Mouse (Mus musculus) hindbrain, embryonic 11.5 days (tissue): ENCODE measurements at regions not wholly inside any gene's neighbourhood (a gene's known extent, or its start where the extent isn't known, plus 50 kb on each side); places are given as distances from the start of the nearest gene placed in this dataset.
A peak's percentile ranks its signal among the peaks of the same experiment; 100 is the strongest.

Source experiments
- ATAC-seq: fragments of 200-750 bp; cut with Nextera tagmentation; 2 replicates; pipeline ENCODE4 v1.8.0; 2017; ENCODE audit warnings: mild to moderate bottlenecking, moderate TSS enrichment, moderate library complexity; ENCODE audit not compliant: low FRiP score
- DNase-seq: peaks from one replicate; pipeline ENCODE4 v3.0.0-alpha.2; 2015; ENCODE audit warnings: low spot score
- H3K27ac ChIP-seq: fragments of 300-500 bp; sonication (generic); 2 replicates; pipeline ENCODE4 v1.5.1; 2014; ENCODE audit warnings: mild to moderate bottlenecking, low read depth, low read length
- H3K27me3 ChIP-seq: fragments of 300-500 bp; sonication (generic); 2 replicates; pipeline ENCODE4 v1.6.1; 2014; ENCODE audit warnings: mild to moderate bottlenecking, low read length, moderate library complexity, mixed read lengths; ENCODE audit not compliant: control insufficient read depth, insufficient read depth
- H3K36me3 ChIP-seq: fragments of 300-500 bp; sonication (generic); 2 replicates; pipeline ENCODE4 v1.6.1; 2014; ENCODE audit warnings: mild to moderate bottlenecking, low read length, moderate library complexity, mixed read lengths; ENCODE audit not compliant: control insufficient read depth, insufficient read depth
- H3K4me1 ChIP-seq: fragments of 300-500 bp; sonication (generic); replicated peaks from 2 replicates; pipeline ENCODE4 v1.6.1; 2014; ENCODE audit warnings: low read length, mixed read lengths; ENCODE audit not compliant: control insufficient read depth, insufficient read depth
- H3K4me2 ChIP-seq: fragments of 300-500 bp; sonication (generic); replicated peaks from 2 replicates; pipeline ENCODE4 v1.6.1; 2014; ENCODE audit warnings: mild to moderate bottlenecking, low read depth, low read length
- H3K4me3 ChIP-seq: fragments of 300-500 bp; sonication (generic); 2 replicates; pipeline ENCODE4 v1.5.1; 2014; ENCODE audit warnings: low read depth, low read length
- H3K9ac ChIP-seq: fragments of 300-500 bp; sonication (generic); 2 replicates; pipeline ENCODE4 v1.6.1; 2014; ENCODE audit warnings: low read depth, low read length
- H3K9me3 ChIP-seq: fragments of 300-500 bp; sonication (generic); 2 replicates; pipeline ENCODE4 v1.6.1; 2016; ENCODE audit warnings: low read length; ENCODE audit not compliant: control insufficient read depth
- WGBS: fragments of 180-500 bp; shearing (Covaris S2); extraction: QIAGEN DNeasy Blood & Tissue Kit; methylation state at CpG from one replicate; pipeline ENCODE4 v1.1.7; 2014; 5-methylcytosine and 5-hydroxymethylcytosine counted together

DNA sequence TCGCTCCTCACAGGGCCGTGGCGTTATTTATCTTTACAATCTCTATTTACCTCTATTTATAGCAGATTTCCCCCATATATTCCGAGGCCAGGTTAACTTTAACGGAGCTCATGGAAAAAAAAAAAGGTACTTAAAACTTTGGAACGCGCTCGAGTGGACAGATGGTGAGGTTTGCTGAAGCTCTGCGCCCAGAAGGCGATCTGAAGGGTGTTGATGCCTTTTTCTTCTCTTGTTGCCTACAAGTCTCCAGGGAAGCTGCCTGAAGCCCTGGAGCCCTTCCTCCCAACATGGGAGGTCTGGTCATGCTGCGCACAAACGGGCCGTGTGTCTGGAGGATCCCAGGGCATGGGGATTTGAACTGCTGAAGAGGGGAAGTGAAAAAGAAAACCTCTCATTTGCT, 130.9 kb downstream of the Gm26897 start:
- no peak overlapping the region for H3K27ac ChIP-seq
- DNase-seq, result no peak
- no peaks in the 10 kb centered on the region for H3K27me3 ChIP-seq
- no peak overlapping the region for H3K4me3 ChIP-seq
- H3K36me3 ChIP-seq, result no peaks in the 10 kb centered on the region
- H3K4me1 ChIP-seq, result no peaks in the 10 kb centered on the region
- H3K4me2 ChIP-seq, result no peak overlapping the region
- WGBS, result 86% methylated on average over 13 of the region's 13 CpGs
- H3K9ac ChIP-seq, result no peak overlapping the region
- H3K9me3 ChIP-seq, result no peaks in the 10 kb centered on the region
- ATAC-seq, result no peak

DNA sequence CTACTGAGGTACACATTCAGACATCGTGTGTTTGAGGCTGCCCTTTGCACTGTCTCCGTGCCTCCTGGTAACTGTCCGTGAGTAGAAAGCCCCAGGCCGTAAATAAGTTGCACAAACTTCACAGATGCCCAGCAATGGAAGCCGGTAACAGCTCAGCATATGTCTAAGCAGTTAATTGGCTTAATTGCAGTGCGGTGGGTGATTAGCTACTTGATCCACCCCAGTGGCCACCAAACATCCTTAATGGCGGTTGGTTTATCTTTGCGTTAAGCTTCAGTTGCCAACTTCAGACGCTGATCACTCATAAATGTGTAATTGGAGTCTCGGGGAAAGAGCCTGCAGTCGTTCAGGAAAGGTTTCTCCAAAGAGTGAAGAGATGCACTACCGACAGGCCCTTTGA, 135.3 kb downstream of the Gm26897 start:
- no peak for ATAC-seq
- no peaks in the 10 kb centered on the region for H3K4me1 ChIP-seq
- no peak overlapping the region for H3K9ac ChIP-seq
- peaks cover 11% of the 10 kb centered on the region for H3K9me3 ChIP-seq
- no peak overlapping the region for H3K27ac ChIP-seq
- no peak overlapping the region for H3K4me3 ChIP-seq
- DNase-seq, result no peak
- no peak overlapping the region for H3K4me2 ChIP-seq
- no peaks in the 10 kb centered on the region for H3K27me3 ChIP-seq
- H3K36me3 ChIP-seq, result no peaks in the 10 kb centered on the region
- WGBS, result 85% methylated on average over 12 of the region's 12 CpGs

DNA sequence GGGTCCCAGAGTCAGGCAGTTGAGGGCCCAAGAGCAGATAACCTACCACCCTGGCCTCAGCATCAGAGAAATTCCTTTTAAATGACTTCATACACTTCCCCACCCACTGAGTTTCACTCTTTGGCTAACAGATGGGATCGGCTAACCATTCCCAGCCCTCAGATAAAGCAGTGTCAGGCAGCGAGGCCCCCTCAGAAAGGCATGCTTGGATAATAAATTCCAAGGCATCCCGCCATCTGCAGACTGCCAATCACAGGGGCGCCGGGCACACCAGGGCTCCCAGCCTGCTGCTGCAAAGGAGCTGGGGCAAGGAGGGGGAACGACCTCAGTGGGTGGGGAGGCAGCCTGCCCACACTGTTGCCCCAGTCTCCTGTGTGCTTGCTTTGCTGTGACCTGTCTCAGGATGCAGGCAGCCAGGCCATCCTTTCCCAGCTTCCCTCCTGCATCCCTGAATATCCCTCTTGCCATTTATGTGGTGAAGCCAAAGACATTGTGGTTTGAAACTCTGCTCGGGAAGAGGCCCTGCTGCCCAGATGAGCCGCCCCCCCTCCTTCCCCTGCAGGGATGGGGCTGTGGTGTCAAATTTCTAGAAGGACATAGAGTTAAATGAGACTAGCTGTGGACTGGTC, 143.6 kb downstream of the Gm26897 start:
- Histone ChIP-seq H3K36me3 (no peaks in the 10 kb centered on the region), H3K27ac (peak overlapping the region; percentile 62), H3K4me3 (no peak overlapping the region), H3K27me3 (no peaks in the 10 kb centered on the region), H3K4me1 (peaks cover 5% of the 10 kb centered on the region), H3K4me2 (no peak overlapping the region), H3K9me3 (peaks cover 2% of the 10 kb centered on the region; the same call in 1 of the 2 replicates), H3K9ac (0 out of 2 replicates have a peak overlapping the region, but pooled peaks have one; percentile 29)
- whole genome bisulfite sequencing, result 2% methylated on average over 8 of the region's 8 CpGs
- DNase-seq, result peak; percentile 60
- ATAC-seq, result peak; percentile 61

DNA sequence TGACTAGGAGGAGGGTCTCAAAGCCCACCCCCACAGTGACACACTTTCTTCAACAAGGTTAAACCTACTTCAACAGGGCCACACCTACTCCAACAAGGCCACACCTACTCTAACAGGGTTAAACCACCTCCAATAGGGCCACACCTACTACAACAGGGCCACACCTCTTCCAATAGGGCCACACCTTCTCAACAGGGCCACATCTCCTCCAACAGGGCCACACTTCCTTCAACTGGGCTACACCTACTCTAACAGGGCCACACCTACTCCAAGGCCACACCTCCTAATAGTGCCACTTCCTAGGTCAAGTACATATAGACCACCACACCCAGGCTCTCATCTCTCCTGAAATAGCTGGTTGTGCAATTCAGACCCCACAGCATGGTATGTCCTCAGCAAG, 145.3 kb downstream of the Gm26897 start:
- Histone ChIP-seq H3K9me3 (no peaks in the 10 kb centered on the region), H3K27ac (no peak overlapping the region), H3K36me3 (no peaks in the 10 kb centered on the region), H3K4me3 (no peak overlapping the region), H3K4me1 (peaks cover 5% of the 10 kb centered on the region), H3K9ac (no peak overlapping the region), H3K4me2 (no peak overlapping the region), H3K27me3 (no peaks in the 10 kb centered on the region)
- ATAC-seq (no peak), DNase-seq (no peak)

DNA sequence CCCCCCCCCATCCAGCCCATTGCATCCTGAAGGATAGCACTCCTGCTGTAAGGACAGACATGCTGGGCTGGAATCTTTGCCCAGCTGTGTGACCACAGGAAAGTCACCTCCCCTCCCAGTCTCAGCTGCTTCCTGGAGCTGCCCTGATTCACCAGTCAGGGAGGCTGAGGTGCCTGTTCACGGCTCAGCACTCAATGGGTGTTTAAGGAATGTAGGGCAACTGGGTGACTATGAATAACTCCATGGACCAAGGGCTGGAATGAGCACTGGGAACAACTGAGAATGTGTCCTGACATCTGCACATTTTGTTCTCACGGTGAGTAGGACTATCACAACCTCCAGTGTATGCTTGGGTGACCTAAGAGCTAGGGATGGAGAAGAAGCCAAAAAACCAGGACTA, 146.5 kb downstream of the Gm26897 start:
- Histone ChIP-seq H3K4me1 (peaks cover 5% of the 10 kb centered on the region), H3K27me3 (no peaks in the 10 kb centered on the region), H3K36me3 (no peaks in the 10 kb centered on the region), H3K4me3 (no peak overlapping the region), H3K9ac (no peak overlapping the region), H3K27ac (no peak overlapping the region), H3K4me2 (no peak overlapping the region), H3K9me3 (no peaks in the 10 kb centered on the region)
- 77% methylated on average over 2 of the region's 2 CpGs for WGBS
- DNase-seq, result no peak
- no peak for ATAC-seq

DNA sequence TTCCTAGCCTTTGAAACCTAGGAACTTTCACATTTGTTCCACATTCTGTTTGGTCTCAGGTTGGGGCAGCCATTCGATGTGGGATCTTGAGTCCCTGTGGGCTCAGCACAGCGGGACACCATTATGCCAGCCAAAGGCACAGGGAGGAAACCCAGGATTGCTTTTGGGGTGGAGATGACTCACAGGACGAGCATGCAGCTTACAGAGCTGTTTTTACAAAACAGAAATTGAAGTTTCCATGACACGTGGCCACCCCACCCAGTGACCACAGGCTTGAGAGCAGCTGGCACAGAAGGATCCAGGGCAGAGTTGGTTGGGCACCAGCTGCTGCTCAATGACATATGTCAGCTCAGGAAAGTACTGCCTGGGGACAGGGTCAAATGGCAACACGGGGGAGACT, 147.8 kb downstream of the Gm26897 start:
- WGBS, result 29% methylated on average over 5 of the region's 5 CpGs

DNA sequence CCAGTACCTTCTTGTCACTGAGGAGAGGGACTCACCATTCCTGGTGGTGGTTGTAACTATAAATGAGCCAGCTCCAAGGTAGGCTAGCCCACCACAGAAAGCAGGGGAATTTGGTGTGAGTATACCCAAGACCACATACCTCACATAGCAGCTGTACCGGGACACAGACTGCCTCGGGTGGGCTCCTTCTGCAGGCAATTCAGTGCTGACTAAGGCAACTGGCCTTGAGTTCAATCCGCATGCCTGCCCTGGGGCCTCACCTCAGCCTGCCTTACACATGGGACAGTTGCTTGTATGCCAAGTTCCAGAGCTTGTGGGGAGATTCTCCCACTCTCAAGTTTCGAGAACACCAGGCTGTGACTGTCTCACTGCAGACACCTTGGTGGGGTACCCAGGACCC, 153.6 kb downstream of the Gm26897 start:
- H3K9me3 ChIP-seq, result no peaks in the 10 kb centered on the region
- no peak overlapping the region for H3K9ac ChIP-seq
- ATAC-seq, result no peak
- H3K27ac ChIP-seq, result no peak overlapping the region
- no peak for DNase-seq
- H3K4me3 ChIP-seq, result no peak overlapping the region
- H3K36me3 ChIP-seq, result no peaks in the 10 kb centered on the region
- H3K27me3 ChIP-seq, result no peaks in the 10 kb centered on the region; the same call in 1 of the 2 replicates
- H3K4me1 ChIP-seq, result peaks cover 2% of the 10 kb centered on the region; the same call in 1 of the 2 replicates
- WGBS, result 58% methylated on average over 4 of the region's 4 CpGs
- no peak overlapping the region for H3K4me2 ChIP-seq

More for the DNA sequence above, 147.8 kb downstream of the Gm26897 start:
- Histone ChIP-seq H3K27me3 (no peaks in the 10 kb centered on the region), H3K27ac (no peak overlapping the region), H3K9me3 (no peaks in the 10 kb centered on the region), H3K9ac (no peak overlapping the region), H3K4me3 (no peak overlapping the region), H3K4me2 (no peak overlapping the region), H3K4me1 (peaks cover 8% of the 10 kb centered on the region), H3K36me3 (no peaks in the 10 kb centered on the region)
- no peak for ATAC-seq
- DNase-seq, result no peak

DNA sequence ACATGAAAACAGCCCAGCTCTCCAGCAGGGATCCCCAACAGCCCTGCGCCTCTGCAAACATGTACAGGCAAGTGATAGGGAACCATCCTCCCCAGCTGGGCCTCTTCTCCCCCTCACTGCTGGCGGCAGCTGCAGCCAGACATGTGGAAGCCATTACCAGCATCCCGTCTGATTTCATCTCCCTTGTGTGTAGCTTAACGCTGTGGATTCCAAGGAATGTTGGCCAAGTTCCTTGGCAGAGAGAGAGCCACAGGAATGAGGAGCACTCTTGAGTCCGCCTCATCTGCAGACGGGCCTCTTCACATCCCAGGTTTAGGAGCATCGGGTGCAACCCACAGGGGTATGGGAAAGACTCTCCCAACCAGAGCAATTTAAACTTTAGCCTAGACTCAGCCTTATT, 157.1 kb downstream of the Gm26897 start:
- Histone ChIP-seq H3K27me3 (no peaks in the 10 kb centered on the region; the same call in 1 of the 2 replicates), H3K27ac (no peak overlapping the region), H3K4me1 (peaks cover 16% of the 10 kb centered on the region), H3K4me2 (no peak overlapping the region), H3K4me3 (no peak overlapping the region), H3K36me3 (no peaks in the 10 kb centered on the region), H3K9me3 (no peaks in the 10 kb centered on the region), H3K9ac (no peak overlapping the region)
- 63% methylated on average over 7 of the region's 7 CpGs for WGBS
- DNase-seq (peak; percentile 43), ATAC-seq (no peak)

DNA sequence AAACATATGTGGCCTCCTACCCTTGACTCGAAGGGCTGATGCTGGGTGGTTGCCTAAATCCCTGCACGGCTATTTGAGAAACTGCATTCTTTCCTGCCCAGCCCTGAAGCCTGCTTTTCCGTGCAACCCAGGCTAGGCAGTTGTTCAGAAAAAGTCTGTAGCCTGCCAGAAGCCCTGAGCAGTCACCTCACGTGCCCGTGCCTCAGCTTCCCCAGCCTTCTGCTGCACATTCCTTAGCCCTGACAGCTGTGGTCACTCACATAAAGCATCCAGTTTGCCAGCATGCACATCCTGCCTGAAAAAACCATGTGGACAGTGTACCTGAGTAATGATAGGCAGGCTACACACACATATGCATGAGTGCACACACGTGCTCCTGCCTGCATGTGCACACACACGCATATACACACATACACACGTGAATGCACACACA, 157.6 kb downstream of the Gm26897 start:
- Histone ChIP-seq H3K4me3 (no peak overlapping the region), H3K27ac (peak overlapping the region; percentile 31; the same call in 1 of the 2 replicates), H3K27me3 (no peaks in the 10 kb centered on the region; the same call in 1 of the 2 replicates), H3K9ac (no peak overlapping the region), H3K4me2 (no peak overlapping the region), H3K36me3 (no peaks in the 10 kb centered on the region), H3K4me1 (peaks cover 14% of the 10 kb centered on the region), H3K9me3 (no peaks in the 10 kb centered on the region)
- 58% methylated on average over 8 of the region's 8 CpGs for WGBS
- DNase-seq (no peak), ATAC-seq (no peak)
